ENCODE assay signal across 10 mouse cellular contexts in the genomic region with DNA sequence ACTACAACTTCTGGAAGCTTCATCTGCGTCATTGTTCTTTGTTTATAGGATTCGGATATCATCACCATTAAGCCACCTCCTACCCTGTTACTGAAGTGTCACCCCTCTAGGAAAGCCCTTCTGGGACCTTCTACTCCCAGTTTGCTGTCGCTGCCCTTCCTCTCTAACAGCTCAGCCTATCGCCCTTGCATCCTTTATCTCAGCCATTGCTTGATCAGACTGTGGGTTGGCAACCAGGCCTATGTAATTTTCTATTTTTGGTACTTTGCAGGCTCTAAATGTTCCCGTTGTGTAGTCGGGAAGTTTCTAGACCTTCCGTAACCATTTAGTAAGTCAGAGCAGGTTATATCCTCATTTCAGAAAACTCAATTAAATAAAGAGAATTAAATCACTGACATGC. TPM values are rescaled to one million over a fixed set of nuclear protein-coding genes. Genes with fewer than 3 reads are reported as not detected.
DNase-seq lines count a peak whose midpoint lies in the region; ATAC-seq and TF ChIP-seq lines count a peak whose summit lies in the region.
"Had no signal": no experiment of that assay in that cellular context is flagged by ENCODE, and none has a peak within 500 bp of the region (broad histone marks: within the 10 kb centered on the region; RNA-seq: fewer than 3 reads in every experiment).

No protein-coding gene starts in this region.

- TF ChIP-seq POLR2A in limb, embryonic 14.5 days (IDR thresholded peaks at IDR 0.05; ENCODE audit: borderline replicate concordance, extremely low read depth, insufficient read depth, insufficient read length), result no peak

- H3K4me2 ChIP-seq in heart, postnatal 0 days (ENCODE audit: low read depth, low read length), result peak overlapping the region; percentile 80
- H3K4me2 ChIP-seq in limb, embryonic 14.5 days (replicated peaks; ENCODE audit: low read depth, low read length, severe bottlenecking), result no peak overlapping the region

- no peaks in the 10 kb centered on the region for H3K9me3 ChIP-seq in heart, postnatal 0 days (replicated peaks; ENCODE audit: control insufficient read depth, low read length)
- peaks cover 27% of the 10 kb centered on the region for H3K9me3 ChIP-seq in E14TG2a.4 (ENCODE audit: low read length)
- H3K9me3 ChIP-seq in forebrain, embryonic 10.5 days, result no peaks in the 10 kb centered on the region
- no peaks in the 10 kb centered on the region for H3K9me3 ChIP-seq in limb, embryonic 14.5 days (ENCODE audit: control insufficient read depth, low read length)
- H3K9me3 ChIP-seq: lung, embryonic 15.5 days had no signal

- no peak for TF ChIP-seq CTCF in heart, postnatal 0 days (IDR thresholded peaks at IDR 0.05; ENCODE audit: low read depth)
- no peak for TF ChIP-seq CTCF in E14TG2a.4 (conservative IDR thresholded peaks at IDR 0.05; ENCODE audit: low read length)

- 48% methylated on average over 7 of the region's 7 CpGs for WGBS in heart, postnatal 0 days
- WGBS in forebrain, embryonic 10.5 days, result 92% methylated on average over 7 of the region's 7 CpGs
- 95% methylated on average over 7 of the region's 7 CpGs for WGBS in limb, embryonic 14.5 days

- no peak for DNase-seq in heart, postnatal 0 days (ENCODE audit: low spot score)
- DNase-seq in heart, postnatal 14 days, result no peak
- no peak for DNase-seq in forebrain, embryonic 10.5 days (ENCODE audit: extremely low spot score, low spot score)
- DNase-seq in limb, embryonic 14.5 days (ENCODE audit: low spot score), result no peak
- DNase-seq in cerebellum, adult 9-10 months, result no peak
- DNase-seq in embryo, embryonic 10.5 days (ENCODE audit: low spot score), result no peak

- 0 out of 2 replicates have a peak, but pooled peaks cover 7% of the 10 kb centered on the region for H3K4me1 ChIP-seq in heart, postnatal 0 days (ENCODE audit: control insufficient read depth, insufficient read depth)
- H3K4me1 ChIP-seq in E14TG2a.4 (replicated peaks; ENCODE audit: low read depth, low read length), result peaks cover 36% of the 10 kb centered on the region
- peaks cover 10% of the 10 kb centered on the region for H3K4me1 ChIP-seq in forebrain, embryonic 10.5 days
- peaks cover 5% of the 10 kb centered on the region; the same call in 1 of the 2 replicates for H3K4me1 ChIP-seq in limb, embryonic 14.5 days (ENCODE audit: control insufficient read depth, insufficient read depth, low read length)

- no peak overlapping the region for H3K27ac ChIP-seq in heart, postnatal 0 days (ENCODE audit: low read depth)
- no peak overlapping the region for H3K27ac ChIP-seq in forebrain, embryonic 10.5 days
- no peak overlapping the region for H3K27ac ChIP-seq in limb, embryonic 14.5 days (replicated peaks; ENCODE audit: low read depth, low read length)
- H3K27ac ChIP-seq: lung, embryonic 15.5 days had no signal

- intact Hi-C loops in heart, postnatal 14 days (cut with DNase I), result no loop called here

- no peaks in the 10 kb centered on the region for H3K36me3 ChIP-seq in heart, postnatal 0 days (replicated peaks; ENCODE audit: control insufficient read depth, insufficient read depth, low read length)
- H3K36me3 ChIP-seq in E14TG2a.4 (ENCODE audit: insufficient read depth, low read length), result peaks cover 13% of the 10 kb centered on the region
- no peaks in the 10 kb centered on the region for H3K36me3 ChIP-seq in forebrain, embryonic 10.5 days (replicated peaks)
- no peaks in the 10 kb centered on the region for H3K36me3 ChIP-seq in limb, embryonic 14.5 days (ENCODE audit: control insufficient read depth, insufficient read depth, low read length)
- H3K36me3 ChIP-seq: lung, embryonic 15.5 days had no signal

- H3K9ac ChIP-seq in heart, postnatal 0 days (replicated peaks; ENCODE audit: low read depth, low read length), result no peak overlapping the region
- H3K9ac ChIP-seq in limb, embryonic 14.5 days (ENCODE audit: low read depth, low read length, severe bottlenecking), result peak overlapping the region; percentile 60; the same call in 1 of the 2 replicates

- ATAC-seq in heart, postnatal 0 days (ENCODE audit: insufficient read depth, low read depth), result peak; percentile 36; the same call in 1 of the 2 replicates
- no peak for ATAC-seq in limb, embryonic 14.5 days (ENCODE audit: low FRiP score, low read depth)
- no peak for ATAC-seq in monocyte, adult 5-6 weeks (replicated peaks; ENCODE audit: insufficient number of reproducible peaks, low FRiP score, low TSS enrichment, poor library complexity, severe bottlenecking)

- TF ChIP-seq EP300 in heart, postnatal 0 days (IDR thresholded peaks at IDR 0.05; ENCODE audit: low read depth), result no peak

- H3K27me3 ChIP-seq in heart, postnatal 0 days (ENCODE audit: control insufficient read depth, insufficient read depth, low read length), result no peaks in the 10 kb centered on the region
- H3K27me3 ChIP-seq in E14TG2a.4 (ENCODE audit: insufficient read depth, low read length), result no peaks in the 10 kb centered on the region
- H3K27me3 ChIP-seq in forebrain, embryonic 10.5 days (ENCODE audit: poor library complexity, severe bottlenecking), result peaks cover 6% of the 10 kb centered on the region
- H3K27me3 ChIP-seq in limb, embryonic 14.5 days (ENCODE audit: control insufficient read depth, insufficient read depth, low read length), result no peaks in the 10 kb centered on the region

- H3K4me3 ChIP-seq in heart, postnatal 0 days (ENCODE audit: low read depth, low read length), result no peak overlapping the region; the same call in 1 of the 2 replicates
- H3K4me3 ChIP-seq in E14TG2a.4 (replicated peaks; ENCODE audit: low read length), result peak overlapping the region; percentile 75
- peak overlapping the region; percentile 57; the same call in 1 of the 2 replicates for H3K4me3 ChIP-seq in forebrain, embryonic 10.5 days
- no peak overlapping the region for H3K4me3 ChIP-seq in limb, embryonic 14.5 days (replicated peaks; ENCODE audit: low read length)

RNA-seq across cellular contexts. Expression of a gene that starts 0.7 kb away (rescaled TPM):
- 5.1 and 5.9 TPM in 2 replicates for total RNA-seq in heart, postnatal 0 days (2014; rRNA removed; ENCODE audit: low replicate concordance)
- 2.6 and 3.0 TPM in 2 replicates for polyA plus RNA-seq in heart, postnatal 0 days (2015; fragmentation: Nextera tagmentation; extraction: Ambion mirVana)
- 1 to 10 TPM; 2.2 to 3.1 TPM for total RNA-seq in heart, postnatal 14 days (2021)
- polyA plus RNA-seq in forebrain, embryonic 10.5 days (2016; fragmentation: Nextera tagmentation; extraction: Ambion mirVana), result 8.8 and 8.9 TPM in 2 replicates
- 1.5 and 2.1 TPM in 2 replicates for polyA plus RNA-seq in limb, embryonic 14.5 days (2012; rRNA removed)
- 1.1 and 1.5 TPM in 2 replicates for polyA plus RNA-seq in limb, embryonic 14.5 days (2014; fragmentation: Nextera tagmentation; extraction: Ambion mirVana)
- not detected in 3 replicates for total RNA-seq in monocyte, adult 5-6 weeks (2017)
- total RNA-seq: gastrocnemius, adult 8-10 months had no signal

RNA-seq across cellular contexts. Expression of a gene that starts 11.9 kb away (rescaled TPM):
- 9.8 and 11.1 TPM in 2 replicates for total RNA-seq in heart, postnatal 0 days (2014; rRNA removed; ENCODE audit: low replicate concordance)
- 7.0 and 8.0 TPM in 2 replicates for polyA plus RNA-seq in heart, postnatal 0 days (2015; fragmentation: Nextera tagmentation; extraction: Ambion mirVana)
- total RNA-seq in heart, postnatal 14 days (2021), result 10 to 100 TPM; 11.4 to 12.4 TPM
- 14.0 and 15.3 TPM in 2 replicates for polyA plus RNA-seq in forebrain, embryonic 10.5 days (2016; fragmentation: Nextera tagmentation; extraction: Ambion mirVana)
- 18.6 and 20.5 TPM in 2 replicates for polyA plus RNA-seq in limb, embryonic 14.5 days (2012; rRNA removed)
- polyA plus RNA-seq in limb, embryonic 14.5 days (2014; fragmentation: Nextera tagmentation; extraction: Ambion mirVana), result 19.3 and 20.6 TPM in 2 replicates
- total RNA-seq in monocyte, adult 5-6 weeks (2017), result 17.1 to 39.8 TPM (median 20.9 TPM) in 3 replicates

RNA-seq across cellular contexts. Expression of a gene that starts 15.9 kb away (rescaled TPM):
- not detected in 2 replicates for total RNA-seq in heart, postnatal 0 days (2014; rRNA removed; ENCODE audit: low replicate concordance)
- polyA plus RNA-seq in heart, postnatal 0 days (2015; fragmentation: Nextera tagmentation; extraction: Ambion mirVana), result not detected in 2 replicates
- not detected for total RNA-seq in heart, postnatal 14 days (2021)
- 0.16 and 0.47 TPM in 2 replicates for polyA plus RNA-seq in forebrain, embryonic 10.5 days (2016; fragmentation: Nextera tagmentation; extraction: Ambion mirVana)
- polyA plus RNA-seq in limb, embryonic 14.5 days (2012; rRNA removed), result not detected in 2 replicates
- polyA plus RNA-seq in limb, embryonic 14.5 days (2014; fragmentation: Nextera tagmentation; extraction: Ambion mirVana), result not detected in 2 replicates
- 2.5 TPM in 1 of 3 replicates, not detected in the others for total RNA-seq in monocyte, adult 5-6 weeks (2017)
- total RNA-seq: gastrocnemius, adult 8-10 months had no signal
- polyA plus RNA-seq: lung, embryonic 15.5 days had no signal

Comparison
In these comparisons a context has a peak if more than half of its experiments do, and no peak if none do; other contexts are left out.
1. H3K4me3 ChIP-seq: peak in E14TG2a.4 (single experiment) and forebrain, embryonic 10.5 days (single experiment); none in heart, postnatal 0 days (single experiment) and limb, embryonic 14.5 days (single experiment).